Mouse (Mus musculus) small intestine, adult 2 months (tissue): Measurements from ENCODE around the gene Lclat1.

Source experiments
- CTCF ChIP-seq: fragments of 200-500 bp; IDR thresholded peaks from 2 replicates; pipeline ENCODE4 v1.5.1; 2012; ENCODE audit warnings: low read depth, mild to moderate bottlenecking, control low read depth, inconsistent platforms, low read length, moderate library complexity, mixed read lengths; ENCODE audit not compliant: insufficient replicate concordance, insufficient read length; ENCODE audit errors: extremely low read depth
- POLR2A ChIP-seq: fragments of 200-500 bp; IDR thresholded peaks from 2 replicates; pipeline ENCODE4 v1.6.1; 2012; ENCODE audit warnings: low read depth, mild to moderate bottlenecking, control low read depth, inconsistent platforms, low read length, moderate library complexity

- TF ChIP-seq POLR2A, result no peak
- TF ChIP-seq CTCF, result no peak
These were observed 37.6 kb downstream of the Lclat1 start for GRCm38 (mm10) chr17:73145426-73145825.
